ENCODE assay signal across 9 mouse cellular contexts in the genomic region with DNA sequence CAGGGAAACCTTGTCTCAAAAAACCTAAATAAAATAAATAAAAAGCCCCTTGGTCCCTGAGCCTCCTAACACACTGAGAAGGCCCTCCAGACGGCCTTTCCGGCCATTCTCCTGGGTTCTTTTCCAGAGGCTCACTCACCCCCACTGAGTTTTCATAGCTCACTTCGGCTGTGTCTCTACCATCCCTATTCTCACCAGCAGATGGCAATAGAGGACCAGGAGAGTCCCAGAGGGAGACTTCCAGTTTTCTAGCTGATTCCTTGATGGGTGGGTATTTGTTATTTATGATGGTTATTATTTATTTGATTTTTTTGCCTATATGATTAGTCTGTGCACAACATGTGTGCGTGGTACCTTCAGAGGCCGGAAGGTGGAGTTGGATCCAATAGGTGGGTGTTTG. TPM values are rescaled to one million over a fixed set of nuclear protein-coding genes. Genes with fewer than 3 reads are reported as not detected.
DNase-seq lines count a peak whose midpoint lies in the region; ATAC-seq and TF ChIP-seq lines count a peak whose summit lies in the region.
"Had no signal": no experiment of that assay in that cellular context is flagged by ENCODE, and none has a peak within 500 bp of the region (broad histone marks: within the 10 kb centered on the region; RNA-seq: fewer than 3 reads in every experiment).

No protein-coding gene starts in this region.

- no peaks in the 10 kb centered on the region for H3K9me3 ChIP-seq in heart, embryonic 10.5 days
- H3K9me3 ChIP-seq in midbrain, postnatal 0 days (ENCODE audit: low read length), result no peaks in the 10 kb centered on the region
- H3K9me3 ChIP-seq in stomach, embryonic 15.5 days, result no peaks in the 10 kb centered on the region

- WGBS in heart, embryonic 10.5 days, result 22% methylated on average over 5 of the region's 5 CpGs
- WGBS in midbrain, postnatal 0 days, result 31% methylated on average over 5 of the region's 5 CpGs
- WGBS in stomach, embryonic 15.5 days, result 22% methylated on average over 5 of the region's 5 CpGs

- no peak for ATAC-seq in midbrain, postnatal 0 days (ENCODE audit: low FRiP score)
- peak; percentile 30; the same call in 1 of the 2 replicates for ATAC-seq in stomach, embryonic 15.5 days (ENCODE audit: insufficient read depth, low FRiP score, low read depth)

- no peak overlapping the region for H3K9ac ChIP-seq in midbrain, postnatal 0 days (replicated peaks; ENCODE audit: low read length, poor library complexity, severe bottlenecking)
- H3K9ac ChIP-seq in stomach, embryonic 15.5 days, result no peak overlapping the region

- H3K4me1 ChIP-seq in heart, embryonic 10.5 days, result 0 out of 2 replicates have a peak, but pooled peaks cover 2% of the 10 kb centered on the region
- no peaks in the 10 kb centered on the region for H3K4me1 ChIP-seq in midbrain, postnatal 0 days (ENCODE audit: insufficient read depth, low read length)
- H3K4me1 ChIP-seq in stomach, embryonic 15.5 days, result no peaks in the 10 kb centered on the region

- H3K27ac ChIP-seq in heart, embryonic 10.5 days, result no peak overlapping the region
- no peak overlapping the region for H3K27ac ChIP-seq in midbrain, postnatal 0 days (ENCODE audit: low read depth, low read length)
- no peak overlapping the region for H3K27ac ChIP-seq in stomach, embryonic 15.5 days

- H3K27me3 ChIP-seq in heart, embryonic 10.5 days (ENCODE audit: insufficient read depth, poor library complexity, severe bottlenecking), result no peaks in the 10 kb centered on the region; the same call in 1 of the 2 replicates
- no peaks in the 10 kb centered on the region for H3K27me3 ChIP-seq in midbrain, postnatal 0 days (ENCODE audit: insufficient read depth, low read length)
- no peaks in the 10 kb centered on the region for H3K27me3 ChIP-seq in stomach, embryonic 15.5 days (replicated peaks)

- TF ChIP-seq CTCF in midbrain, postnatal 0 days (IDR thresholded peaks at IDR 0.05), result peak; percentile 92

- H3K4me3 ChIP-seq in heart, embryonic 10.5 days, result no peak overlapping the region
- H3K4me3 ChIP-seq in midbrain, postnatal 0 days (ENCODE audit: low read depth, low read length), result no peak overlapping the region
- no peak overlapping the region for H3K4me3 ChIP-seq in stomach, embryonic 15.5 days (replicated peaks)

- peak; percentile 71 for DNase-seq in heart, adult 8-10 months (ENCODE audit: low spot score)
- DNase-seq in heart, embryonic 10.5 days (ENCODE audit: low spot score), result no peak
- peak; percentile 56 for DNase-seq in Muller cell, postnatal 12 days (ENCODE audit: inconsistent ontology term)
- peak; percentile 57 for DNase-seq in cerebellum, adult 9-10 months
- peak; percentile 27 for DNase-seq in gastrocnemius, postnatal 25 days
- DNase-seq in layer of hippocampus, postnatal 25 days (ENCODE audit: extremely low spot score in 1 of 2, low spot score in 1 of 2), result peak; percentile 59 to 88
- DNase-seq in midbrain, postnatal 0 days (ENCODE audit: low spot score), result peak; percentile 77

- no peaks in the 10 kb centered on the region for H3K36me3 ChIP-seq in heart, embryonic 10.5 days
- no peaks in the 10 kb centered on the region for H3K36me3 ChIP-seq in midbrain, postnatal 0 days (ENCODE audit: insufficient read depth, low read length)
- H3K36me3 ChIP-seq in stomach, embryonic 15.5 days, result no peaks in the 10 kb centered on the region

- no peak overlapping the region for H3K4me2 ChIP-seq in midbrain, postnatal 0 days (ENCODE audit: low read depth, low read length, poor library complexity, severe bottlenecking)
- H3K4me2 ChIP-seq in stomach, embryonic 15.5 days, result no peak overlapping the region

RNA-seq across cellular contexts. Expression of gene Cdc34b, which starts 11.3 kb away (rescaled TPM):
- total RNA-seq in heart, adult 8-10 months (2022), result under 1 TPM; 0.52 to 0.97 (median 0.88) TPM
- 0.16 TPM in 1 of 2 replicates, not detected in the other for polyA plus RNA-seq in heart, embryonic 10.5 days (2016; fragmentation: Nextera tagmentation; extraction: Ambion mirVana)
- 1 to 10 TPM in 1 of 2 experiments, under 1 TPM in 1; 0.67 to 1.1 TPM for total RNA-seq in gastrocnemius, postnatal 25 days (2021)
- total RNA-seq in layer of hippocampus, postnatal 25 days (2021), result under 1 TPM in 1 of 2 experiments, not detected in 1; 0.22 TPM
- total RNA-seq in midbrain, postnatal 0 days (2014; rRNA removed), result 1.1 TPM in 1 of 2 replicates, not detected in the other
- polyA plus RNA-seq in midbrain, postnatal 0 days (2015; fragmentation: Nextera tagmentation; extraction: Ambion mirVana), result 0.14 TPM in 1 of 2 replicates, not detected in the other
- 0.42 TPM in 1 of 2 replicates, not detected in the other for polyA plus RNA-seq in stomach, embryonic 15.5 days (2015; fragmentation: Nextera tagmentation; extraction: Ambion mirVana)

RNA-seq across cellular contexts. Expression of gene Gm11541, which starts 26.0 kb away (rescaled TPM):
- not detected for total RNA-seq in heart, adult 8-10 months (2022)
- polyA plus RNA-seq in heart, embryonic 10.5 days (2016; fragmentation: Nextera tagmentation; extraction: Ambion mirVana), result not detected in 2 replicates
- total RNA-seq in gastrocnemius, postnatal 25 days (2021), result not detected
- not detected for total RNA-seq in layer of hippocampus, postnatal 25 days (2021)
- 0.22 TPM in 1 of 2 replicates, not detected in the other for total RNA-seq in midbrain, postnatal 0 days (2014; rRNA removed)
- not detected in 2 replicates for polyA plus RNA-seq in midbrain, postnatal 0 days (2015; fragmentation: Nextera tagmentation; extraction: Ambion mirVana)
- polyA plus RNA-seq in stomach, embryonic 15.5 days (2015; fragmentation: Nextera tagmentation; extraction: Ambion mirVana), result 0.74 and 1.2 TPM in 2 replicates

RNA-seq across cellular contexts. Expression of gene Tmem92, which starts 52.2 kb away (rescaled TPM):
- total RNA-seq in heart, adult 8-10 months (2022), result not detected
- polyA plus RNA-seq in heart, embryonic 10.5 days (2016; fragmentation: Nextera tagmentation; extraction: Ambion mirVana), result not detected in 2 replicates
- total RNA-seq in gastrocnemius, postnatal 25 days (2021), result not detected
- not detected for total RNA-seq in layer of hippocampus, postnatal 25 days (2021)
- not detected in 2 replicates for total RNA-seq in midbrain, postnatal 0 days (2014; rRNA removed)
- polyA plus RNA-seq in midbrain, postnatal 0 days (2015; fragmentation: Nextera tagmentation; extraction: Ambion mirVana), result not detected in 2 replicates
- not detected in 2 replicates for polyA plus RNA-seq in stomach, embryonic 15.5 days (2015; fragmentation: Nextera tagmentation; extraction: Ambion mirVana)
- total RNA-seq: adrenal gland, postnatal 4 days had no signal

RNA-seq across cellular contexts. Expression of gene Xylt2, which starts 52.9 kb away (rescaled TPM):
- total RNA-seq in heart, adult 8-10 months (2022), result 10 to 100 TPM in 1 of 4 experiments, 1 to 10 TPM in 3; 5.4 to 10.1 (median 7.3) TPM
- polyA plus RNA-seq in heart, embryonic 10.5 days (2016; fragmentation: Nextera tagmentation; extraction: Ambion mirVana), result 16.7 and 17.4 TPM in 2 replicates
- total RNA-seq in gastrocnemius, postnatal 25 days (2021), result 1 to 10 TPM; 4.0 to 5.1 TPM
- total RNA-seq in layer of hippocampus, postnatal 25 days (2021), result 10 to 100 TPM; 24.2 to 24.8 TPM
- 38.4 and 45.8 TPM in 2 replicates for total RNA-seq in midbrain, postnatal 0 days (2014; rRNA removed)
- 10.2 and 12.5 TPM in 2 replicates for polyA plus RNA-seq in midbrain, postnatal 0 days (2015; fragmentation: Nextera tagmentation; extraction: Ambion mirVana)
- polyA plus RNA-seq in stomach, embryonic 15.5 days (2015; fragmentation: Nextera tagmentation; extraction: Ambion mirVana), result 19.3 and 20.3 TPM in 2 replicates
